Mouse (Mus musculus): Measurements from ENCODE around the gene Med17. TPM values are rescaled to one million over a fixed set of nuclear protein-coding genes. Genes with fewer than 3 reads are reported as not detected.

Gene Med17
- polyA plus RNA-seq (2012; rRNA removed), result 46.2 and 51.4 TPM in 2 replicates

DNA sequence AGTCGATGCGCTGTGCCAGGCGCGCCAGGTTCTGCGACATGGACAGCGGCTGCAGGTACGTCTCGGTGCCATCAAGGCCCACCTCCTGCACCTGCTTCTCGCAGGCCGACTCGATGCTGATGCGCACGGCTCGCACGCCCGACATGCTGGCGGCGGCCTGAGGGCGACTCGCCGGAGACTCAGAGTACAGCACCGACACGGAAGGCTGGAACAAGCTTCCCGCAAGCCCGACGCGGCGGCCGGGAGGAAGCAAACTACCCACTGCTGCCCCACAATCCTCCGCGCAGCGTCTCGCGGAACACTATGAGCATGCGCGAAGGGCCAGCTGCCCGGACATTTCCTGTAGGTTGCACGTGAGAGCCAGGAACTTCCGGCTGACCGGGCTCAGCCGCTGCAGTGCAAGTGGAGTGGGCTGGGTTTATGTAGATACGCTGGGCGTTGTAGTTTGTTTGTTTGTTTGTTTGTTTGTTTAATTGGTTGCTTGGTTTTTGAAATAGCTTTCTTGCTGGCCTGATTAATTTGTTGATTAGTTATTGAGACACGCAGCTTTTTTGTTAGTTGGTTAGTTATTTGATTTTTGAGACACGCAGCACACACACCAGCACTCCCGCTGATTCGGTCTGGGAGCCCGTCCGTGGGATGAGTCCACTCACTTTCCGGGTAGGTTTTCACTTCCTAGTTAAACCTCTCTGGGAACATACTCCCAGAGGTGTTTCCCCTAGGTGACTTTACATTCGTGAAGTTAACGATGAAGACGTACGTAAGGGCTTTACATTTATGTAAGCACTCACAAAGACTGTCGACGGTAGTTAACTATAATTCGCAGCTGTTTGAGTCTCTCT, at the start of gene Med17:
Gene Med17 (minus strand): TSS at position 283 of the 842 bp plus-strand sequence.

GRCm38 (mm10) chr9:15306398-15307119, 26.8 kb upstream of the Med17 start, which contains the start of gene 4931406C07Rik:
Gene 4931406C07Rik (minus strand): TSS chr9:15306448.

GRCm38 (mm10) chr9:15305503-15306397, 26.0 kb upstream of the Med17 start, which contains the start of gene Taf1d:
Gene Taf1d (plus strand): TSS chr9:15306214.

GRCm38 (mm10) chr9:15239042-15239925, 40.4 kb downstream of the Med17 start, which contains the start of gene Vstm5:
Gene Vstm5 (plus strand): TSS chr9:15239045.

Other genes with a start within 250 kb of the Med17 start
- gene Panx1, start 234.5 kb downstream of the Med17 start, polyA plus RNA-seq (2012; rRNA removed), result 148 and 157 TPM in 2 replicates
- 0.03 and 0.04 TPM in 2 replicates for gene Hephl1, start 167.8 kb downstream of the Med17 start, polyA plus RNA-seq (2012; rRNA removed)
- gene Vstm5, start 40.9 kb downstream of the Med17 start, polyA plus RNA-seq (2012; rRNA removed), result 27.3 and 29.4 TPM in 2 replicates
- gene Taf1d, start 26.3 kb upstream of the Med17 start, polyA plus RNA-seq (2012; rRNA removed), result 64.0 and 75.3 TPM in 2 replicates
- 26.9 and 27.3 TPM in 2 replicates for gene 4931406C07Rik, start 26.5 kb upstream of the Med17 start, polyA plus RNA-seq (2012; rRNA removed)
- 25.3 and 27.8 TPM in 2 replicates for gene Cep295, start 77.9 kb upstream of the Med17 start, polyA plus RNA-seq (2012; rRNA removed)
- gene Smco4, start 213.5 kb upstream of the Med17 start, polyA plus RNA-seq (2012; rRNA removed), result 5.8 and 6.6 TPM in 2 replicates